Mouse (Mus musculus): Measurements from ENCODE around the gene 4930447C04Rik. TPM values are rescaled to one million over a fixed set of nuclear protein-coding genes. Genes with fewer than 3 reads are reported as not detected.

Gene 4930447C04Rik
- 1.3 TPM in 2 replicates for polyA plus RNA-seq (2012; rRNA removed)

DNA sequence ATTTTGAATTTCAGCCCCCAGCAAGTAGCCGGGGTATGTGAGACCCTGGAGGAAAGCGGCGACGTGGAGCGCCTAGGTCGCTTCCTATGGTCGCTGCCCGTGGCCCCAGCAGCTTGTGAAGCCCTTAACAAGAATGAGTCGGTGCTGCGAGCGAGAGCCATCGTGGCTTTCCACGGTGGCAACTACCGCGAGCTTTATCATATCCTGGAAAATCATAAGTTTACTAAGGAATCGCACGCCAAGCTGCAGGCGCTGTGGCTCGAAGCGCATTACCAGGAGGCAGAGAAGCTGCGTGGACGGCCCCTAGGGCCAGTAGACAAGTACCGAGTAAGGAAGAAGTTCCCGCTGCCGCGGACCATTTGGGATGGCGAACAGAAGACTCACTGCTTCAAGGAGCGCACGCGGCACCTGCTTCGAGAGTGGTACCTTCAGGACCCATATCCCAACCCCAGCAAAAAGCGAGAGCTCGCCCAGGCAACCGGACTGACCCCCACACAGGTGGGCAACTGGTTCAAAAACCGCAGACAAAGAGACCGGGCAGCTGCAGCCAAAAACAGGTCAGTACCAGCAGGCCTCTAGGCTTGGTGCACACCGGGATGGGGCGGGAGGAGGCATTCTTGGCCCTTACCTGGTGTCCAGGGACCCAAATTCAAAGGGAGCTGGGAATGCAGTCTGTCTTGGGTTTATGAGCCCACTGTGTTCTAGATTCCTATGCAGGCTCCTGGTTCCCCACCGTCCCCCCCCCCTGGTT is at the start of gene 4930447C04Rik:
Gene 4930447C04Rik (minus strand): TSS at position 704 of the 751 bp plus-strand sequence.

GRCm38 (mm10) chr12:72939616-72940015 is 958 bp downstream of the 4930447C04Rik start, which contains the start of gene Six6:
Gene Six6 (plus strand): TSS chr12:72939892.

Other genes with a start within 250 kb of the 4930447C04Rik start
- 39.1 and 43.8 TPM in 2 replicates for gene Ppm1a, start 183.3 kb downstream of the 4930447C04Rik start, polyA plus RNA-seq (2012; rRNA removed)
- gene Six6, start 882 bp downstream of the 4930447C04Rik start, polyA plus RNA-seq (2012; rRNA removed): not detected in 2 replicates
- 0.20 TPM in 1 of 2 replicates, not detected in the other for gene Six1, start 113.1 kb upstream of the 4930447C04Rik start, polyA plus RNA-seq (2012; rRNA removed)
- gene Six4, start 172.7 kb upstream of the 4930447C04Rik start, polyA plus RNA-seq (2012; rRNA removed): 0.01 and 0.05 TPM in 2 replicates
- gene Mnat1, start 182.9 kb upstream of the 4930447C04Rik start, polyA plus RNA-seq (2012; rRNA removed): 7.4 and 7.5 TPM in 2 replicates

Data from liver, embryonic 14 days (tissue).